Mouse (Mus musculus): ENCODE measurements at regions not wholly inside any gene's neighbourhood (a gene's known extent, or its start where the extent isn't known, plus 50 kb on each side); places are given as distances from the start of the nearest gene placed in this dataset.

- no peak for TF ChIP-seq POLR2A (IDR thresholded peaks at IDR 0.05; ENCODE audit: borderline replicate concordance, extremely low read depth, insufficient read depth, insufficient read length, poor library complexity, severe bottlenecking)
- no peak for TF ChIP-seq CTCF (IDR thresholded peaks at IDR 0.05; ENCODE audit: borderline replicate concordance, extremely low read depth, insufficient read depth, insufficient read length)
Observed at GRCm38 (mm10) chr10:25715747-25716146, 179.7 kb upstream of the Smlr1 start.
